Mouse (Mus musculus) heart, postnatal 14 days (tissue): ENCODE measurements around the gene Clic5. TPM values are rescaled to one million over a fixed set of nuclear protein-coding genes. Genes with fewer than 3 reads are reported as not detected.
"Not testable (repeated sequence)": the region's sequence is repeated elsewhere in the genome, so short reads cannot be mapped to it uniquely, and the experiment has no call there.

ENCODE experiments used
- DNase-seq, 2 experiments: peaks; one replicate each; pipeline ENCODE4 v3.0.0; 2021 to 2022
- intact Hi-C: fragments of 180-260 bp; cut with DNase I; formaldehyde crosslinking; loops from one replicate; pipeline ENCODE4 v1.15.1; 2025
- long read RNA-seq, 2 experiments: library from polyadenylated mRNA; stranded (forward); transcript quantifications; one replicate each; pipeline ENCODE4 v2.0.0; 2021
- total RNA-seq, 2 experiments: library from RNA; stranded (reverse); gene quantifications; 2 replicates each; pipeline ENCODE4 v1.2.3; 2021

The Clic5 gene
- total RNA-seq: 10 to 100 TPM; 91.9 to 92.5 TPM
- long read RNA-seq, experiment 1, full-length matches to known transcripts: 84 of 103 reads
- long read RNA-seq, experiment 1, partial matches to known transcripts: 18 of 103 reads
- long read RNA-seq, experiment 1, other reads (novel, unspliced or antisense): 1 of 103 reads
- long read RNA-seq, experiment 2, full-length matches to known transcripts: 66 of 79 reads
- long read RNA-seq, experiment 2, partial matches to known transcripts: 13 of 79 reads
- long read RNA-seq, experiment 2, other reads (novel, unspliced or antisense): 0 of 79 reads

- intact Hi-C loops: loop anchor here (2.0 kb wide), 4 partner anchors 35 to 67 kb away; no protein-coding TSS in a partner anchor
- peak; percentile 81 to 82 for DNase-seq
Observed at GRCm38 (mm10) chr17:44188042-44188768, at the start of gene Clic5. Gene Clic5 (plus strand): TSS chr17:44188584.

GRCm38 (mm10) chr17:44145806-44146205, 42.6 kb upstream of the Clic5 start:
- DNase-seq: no peak
- intact Hi-C loops: no loop called here

- no peak for DNase-seq
- intact Hi-C loops: no loop called here
Observed at GRCm38 (mm10) chr17:44148109-44148846, 40.1 kb upstream of the Clic5 start.

GRCm38 (mm10) chr17:44151130-44151529, 37.3 kb upstream of the Clic5 start:
- peak; percentile 71 to 75 for DNase-seq
- intact Hi-C loops: loop anchor here (1.0 to 10.0 kb wide), 2 partner anchors 105 to 1104 kb away; no protein-coding TSS in a partner anchor

- intact Hi-C loops: loop anchor here (1.0 to 10.0 kb wide), 3 partner anchors 37 to 1103 kb away; partner anchors contain the start of gene Clic5
- DNase-seq: peak in 1 of 2 experiments; percentile 26
Observed at GRCm38 (mm10) chr17:44151889-44152288, 36.5 kb upstream of the Clic5 start.

- intact Hi-C loops: loop anchor here (2.0 to 10.0 kb wide), 2 partner anchors 35 to 1101 kb away; partner anchors contain the start of gene Clic5
- no peak for DNase-seq
Observed at GRCm38 (mm10) chr17:44153871-44154270, 34.5 kb upstream of the Clic5 start.

- DNase-seq: no peak
- intact Hi-C loops: loop anchor here (10.0 kb wide), 1 partner anchor 1100 kb away; no protein-coding TSS in a partner anchor
Observed at GRCm38 (mm10) chr17:44155204-44155603, 33.2 kb upstream of the Clic5 start.

- no peak for DNase-seq
- intact Hi-C loops: loop anchor here (10.0 kb wide), 1 partner anchor 1097 kb away; no protein-coding TSS in a partner anchor
Observed at GRCm38 (mm10) chr17:44158186-44158585, 30.2 kb upstream of the Clic5 start.

GRCm38 (mm10) chr17:44160449-44160848, 27.9 kb upstream of the Clic5 start:
- DNase-seq: no peak
- intact Hi-C loops: no loop called here

GRCm38 (mm10) chr17:44162514-44162913, 25.9 kb upstream of the Clic5 start:
- DNase-seq: no peak
- intact Hi-C loops: no loop called here

GRCm38 (mm10) chr17:44162935-44163334, 25.4 kb upstream of the Clic5 start:
- DNase-seq: no peak
- intact Hi-C loops: no loop called here

- DNase-seq: no peak
- intact Hi-C loops: no loop called here
Observed at GRCm38 (mm10) chr17:44165730-44166347, 22.5 kb upstream of the Clic5 start.

- DNase-seq: no peak
- intact Hi-C loops: no loop called here
Observed at GRCm38 (mm10) chr17:44169676-44170075, 18.7 kb upstream of the Clic5 start.

- intact Hi-C loops: no loop called here
- DNase-seq: peak; percentile 32 to 33
Observed at GRCm38 (mm10) chr17:44170316-44170715, 18.1 kb upstream of the Clic5 start.

- intact Hi-C loops: no loop called here
- DNase-seq: no peak
Observed at GRCm38 (mm10) chr17:44171930-44172329, 16.5 kb upstream of the Clic5 start.

GRCm38 (mm10) chr17:44173341-44173740, 15.0 kb upstream of the Clic5 start:
- intact Hi-C loops: no loop called here
- DNase-seq: no peak

- intact Hi-C loops: no loop called here
- DNase-seq: no peak
Observed at GRCm38 (mm10) chr17:44177291-44177690, 11.1 kb upstream of the Clic5 start.

- intact Hi-C loops: no loop called here
- no peak for DNase-seq
Observed at GRCm38 (mm10) chr17:44181346-44181745, 7.0 kb upstream of the Clic5 start.

- intact Hi-C loops: no loop called here
- DNase-seq: no peak
Observed at GRCm38 (mm10) chr17:44186871-44187270, 1.5 kb upstream of the Clic5 start.

GRCm38 (mm10) chr17:44187537-44187936, 847 bp upstream of the Clic5 start:
- intact Hi-C loops, DNase-seq: not testable (repeated sequence)
